Mouse (Mus musculus) intestine, embryonic 16.5 days (tissue): ENCODE results near the gene Trpm8. TPM values are rescaled to one million over a fixed set of nuclear protein-coding genes. Genes with fewer than 3 reads are reported as not detected.

Experiments
- ATAC-seq: fragments of 200-750 bp; cut with Nextera tagmentation; 2 replicates; pipeline ENCODE4 v1.8.0; 2017; ENCODE audit warnings: moderate TSS enrichment, moderate library complexity
- H3K27ac ChIP-seq: fragments of 300-500 bp; sonication (generic); 2 replicates; pipeline ENCODE4 v1.5.1; 2014; ENCODE audit warnings: mild to moderate bottlenecking, low read length
- H3K27me3 ChIP-seq: fragments of 300-500 bp; sonication (generic); replicated peaks from 2 replicates; pipeline ENCODE4 v1.6.1; 2014; ENCODE audit warnings: low read length, control low read depth, mixed read lengths; ENCODE audit not compliant: control insufficient read depth, insufficient read depth
- H3K36me3 ChIP-seq: fragments of 300-500 bp; sonication (generic); 2 replicates; pipeline ENCODE4 v1.6.1; 2014; ENCODE audit warnings: low read length, control low read depth; ENCODE audit not compliant: control insufficient read depth, insufficient read depth
- H3K4me1 ChIP-seq: fragments of 300-500 bp; sonication (generic); 2 replicates; pipeline ENCODE4 v1.6.1; 2014; ENCODE audit warnings: low read length, control low read depth, mixed read lengths; ENCODE audit not compliant: control insufficient read depth, insufficient read depth
- H3K4me2 ChIP-seq: fragments of 300-500 bp; sonication (generic); 2 replicates; pipeline ENCODE4 v1.6.1; 2014; ENCODE audit warnings: low read depth, low read length, control low read depth
- H3K4me3 ChIP-seq: fragments of 300-500 bp; sonication (generic); 2 replicates; pipeline ENCODE4 v1.5.1; 2014; ENCODE audit warnings: mild to moderate bottlenecking, low read length
- H3K9ac ChIP-seq: fragments of 300-500 bp; sonication (generic); 2 replicates; pipeline ENCODE4 v1.6.1; 2014; ENCODE audit warnings: low read depth, low read length
- H3K9me3 ChIP-seq: fragments of 300-500 bp; sonication (generic); 2 replicates; pipeline ENCODE4 v1.6.1; 2016; ENCODE audit warnings: low read length, control low read depth; ENCODE audit not compliant: control insufficient read depth
- WGBS: fragments of 180-500 bp; shearing (Covaris S2); extraction: QIAGEN DNeasy Blood & Tissue Kit; methylation state at CpG from one replicate; pipeline ENCODE4 v1.1.7; 2014; 5-methylcytosine and 5-hydroxymethylcytosine counted together
- polyA plus RNA-seq: library from polyadenylated mRNA; unstranded; fragments of >200 nt; fragmentation: Nextera tagmentation; extraction: Ambion mirVana; gene quantifications from 2 replicates; pipeline ENCODE4 v1.2.1, GENCODE M21; 2015

Gene Trpm8
- polyA plus RNA-seq, 1 experiment from 2014 or later, result not detected

DNA sequence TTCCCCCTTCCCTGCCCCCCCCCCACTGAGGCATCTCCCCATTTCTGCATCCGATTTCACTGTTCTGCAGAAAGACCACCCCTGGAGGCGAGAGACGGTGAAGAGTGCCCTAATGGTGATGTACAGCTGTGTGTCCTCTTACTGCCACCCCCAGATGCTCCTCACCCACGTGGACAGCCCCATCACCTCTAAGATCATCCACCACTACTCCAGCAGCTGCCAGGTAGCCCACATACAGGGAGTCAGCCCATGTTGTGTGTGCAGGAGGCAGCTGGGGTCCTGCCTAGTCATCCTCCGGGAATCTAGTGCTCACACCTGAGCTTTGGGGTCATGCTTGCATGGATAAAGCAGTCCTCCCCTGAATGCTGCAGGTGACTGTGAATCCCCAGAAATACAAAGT is 33.6 kb upstream of the Trpm8 start:
- Histone ChIP-seq H3K27ac (no peak overlapping the region), H3K27me3 (no peaks in the 10 kb centered on the region), H3K36me3 (no peaks in the 10 kb centered on the region), H3K4me1 (no peaks in the 10 kb centered on the region), H3K9ac (no peak overlapping the region), H3K4me2 (no peak overlapping the region), H3K9me3 (peaks cover 51% of the 10 kb centered on the region), H3K4me3 (no peak overlapping the region)
- ATAC-seq, result no peak
- 65% methylated on average over 5 of the region's 5 CpGs for WGBS

DNA sequence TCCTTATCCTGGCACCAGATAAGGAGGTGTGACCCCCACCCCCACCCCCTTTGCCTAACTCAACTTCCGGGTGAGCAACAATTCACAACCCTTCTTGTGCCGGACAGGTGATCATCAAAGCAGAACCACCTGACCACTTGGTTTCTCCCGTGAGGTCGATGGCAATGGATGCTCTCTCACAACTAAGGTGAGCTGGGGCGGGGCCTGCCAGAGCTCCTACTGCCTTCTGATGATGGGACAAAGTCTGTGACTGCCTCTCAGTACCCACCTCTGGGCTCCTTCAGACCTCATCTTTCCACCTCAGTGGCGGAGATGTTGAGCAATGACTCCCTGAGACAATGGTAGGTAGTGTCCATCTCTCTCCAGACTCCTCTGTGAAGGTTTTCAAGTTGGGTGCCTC is 31.6 kb upstream of the Trpm8 start:
- Histone ChIP-seq H3K4me3 (no peak overlapping the region), H3K36me3 (no peaks in the 10 kb centered on the region), H3K9ac (no peak overlapping the region), H3K27me3 (no peaks in the 10 kb centered on the region), H3K4me2 (no peak overlapping the region), H3K27ac (no peak overlapping the region), H3K9me3 (peaks cover 60% of the 10 kb centered on the region), H3K4me1 (no peaks in the 10 kb centered on the region)
- ATAC-seq, result peak; percentile 5; the same call in 1 of the 2 replicates
- 77% methylated on average over 6 of the region's 6 CpGs for WGBS

DNA sequence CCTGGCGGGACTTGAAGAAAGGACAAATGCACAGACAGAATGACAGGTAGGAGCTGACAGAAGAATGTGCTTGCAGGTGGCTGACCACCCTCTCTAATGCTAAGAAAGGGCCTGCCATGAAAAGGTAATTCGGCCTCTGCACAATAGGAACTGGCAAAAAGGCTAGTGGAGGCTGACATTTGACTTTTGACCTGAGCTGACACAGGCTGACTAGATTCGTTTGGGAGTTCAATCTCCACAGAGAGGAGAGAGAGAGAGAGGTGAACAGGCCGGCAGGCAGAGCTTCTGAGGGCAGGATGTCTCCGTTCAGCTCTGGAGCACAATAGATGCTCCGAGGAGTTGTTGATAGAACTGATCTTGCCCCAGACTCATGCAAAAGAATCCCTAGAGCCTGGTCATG is 31.1 kb upstream of the Trpm8 start:
- no peaks in the 10 kb centered on the region for H3K4me1 ChIP-seq
- no peak overlapping the region for H3K4me2 ChIP-seq
- H3K27ac ChIP-seq, result no peak overlapping the region
- peaks cover 58% of the 10 kb centered on the region for H3K9me3 ChIP-seq
- no peak overlapping the region for H3K9ac ChIP-seq
- H3K4me3 ChIP-seq, result no peak overlapping the region
- H3K36me3 ChIP-seq, result no peaks in the 10 kb centered on the region
- no peak for ATAC-seq
- no peaks in the 10 kb centered on the region for H3K27me3 ChIP-seq
- WGBS, result 49% methylated on average over 6 of the region's 6 CpGs

DNA sequence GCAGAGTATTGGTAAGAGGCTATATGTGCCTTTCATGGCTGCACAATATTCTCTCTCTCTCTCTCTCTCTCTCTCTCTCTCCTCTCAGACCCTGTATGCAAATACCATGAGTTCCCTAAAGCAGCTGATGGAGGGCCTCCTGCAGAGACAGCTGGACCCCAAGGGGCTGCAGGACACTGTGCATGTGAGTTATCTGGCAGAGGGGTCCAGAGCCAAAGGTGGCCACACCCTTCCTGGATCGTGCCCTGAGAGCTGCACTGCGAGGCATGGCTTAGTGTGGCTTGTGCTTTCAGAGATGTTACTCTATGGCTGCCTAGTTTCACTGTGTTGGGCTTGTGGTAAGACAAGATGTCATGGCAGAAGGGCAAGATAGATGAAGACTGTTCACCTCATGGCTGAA is 29.8 kb upstream of the Trpm8 start:
- Histone ChIP-seq H3K27ac (no peak overlapping the region), H3K4me1 (no peaks in the 10 kb centered on the region), H3K4me3 (no peak overlapping the region), H3K9me3 (peaks cover 51% of the 10 kb centered on the region), H3K36me3 (no peaks in the 10 kb centered on the region), H3K9ac (no peak overlapping the region), H3K27me3 (no peaks in the 10 kb centered on the region), H3K4me2 (no peak overlapping the region)
- no peak for ATAC-seq
- 58% methylated on average over 2 of the region's 2 CpGs for WGBS

DNA sequence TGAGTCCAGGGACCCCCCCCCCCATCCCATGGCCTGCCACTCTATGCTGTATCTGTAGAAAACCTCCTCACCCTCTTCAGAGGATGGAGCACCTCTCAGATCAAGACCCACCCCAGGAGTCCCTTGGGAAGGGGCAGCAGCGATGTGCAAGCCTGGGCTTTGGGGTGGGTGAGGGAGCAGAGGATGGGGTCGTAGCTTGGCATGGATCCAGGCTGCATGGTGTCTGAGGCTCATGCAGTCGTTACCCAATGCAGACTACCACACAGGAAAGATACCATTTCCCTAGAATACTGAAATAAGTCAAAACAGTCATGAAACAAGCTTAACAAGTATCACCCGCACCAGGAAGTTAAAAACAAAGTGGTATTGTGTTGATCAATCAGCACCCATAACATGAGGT is 28.8 kb upstream of the Trpm8 start:
- H3K4me2 ChIP-seq, result no peak overlapping the region
- ATAC-seq, result no peak
- H3K27ac ChIP-seq, result no peak overlapping the region
- 68% methylated on average over 4 of the region's 4 CpGs for WGBS
- no peaks in the 10 kb centered on the region for H3K4me1 ChIP-seq
- peaks cover 44% of the 10 kb centered on the region for H3K9me3 ChIP-seq
- no peak overlapping the region for H3K9ac ChIP-seq
- no peaks in the 10 kb centered on the region for H3K27me3 ChIP-seq
- no peaks in the 10 kb centered on the region for H3K36me3 ChIP-seq
- H3K4me3 ChIP-seq, result no peak overlapping the region

DNA sequence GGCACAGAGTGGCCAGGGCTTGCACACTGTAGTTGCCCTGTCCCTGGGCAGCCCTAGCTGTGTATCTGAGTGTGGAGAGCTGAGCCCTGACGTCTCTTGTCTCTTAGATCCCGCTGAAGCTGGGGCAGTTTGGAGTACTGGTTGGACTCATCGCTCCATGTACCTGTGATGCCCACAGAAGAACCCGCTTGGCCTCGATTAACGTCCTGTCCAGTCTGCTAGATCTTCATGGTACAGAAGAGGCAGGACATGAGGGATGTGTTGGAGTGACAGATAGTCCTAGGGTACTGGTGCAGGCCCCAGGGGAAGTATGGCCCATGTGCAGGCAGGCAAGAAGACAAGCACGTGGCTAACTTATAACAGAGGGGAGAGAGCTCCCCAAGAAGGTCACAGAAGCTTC is 27.9 kb upstream of the Trpm8 start:
- 76% methylated on average over 7 of the region's 7 CpGs for WGBS
- Histone ChIP-seq H3K4me3 (no peak overlapping the region), H3K27me3 (no peaks in the 10 kb centered on the region), H3K4me2 (no peak overlapping the region), H3K9me3 (peaks cover 38% of the 10 kb centered on the region), H3K4me1 (no peaks in the 10 kb centered on the region), H3K9ac (no peak overlapping the region), H3K36me3 (no peaks in the 10 kb centered on the region), H3K27ac (no peak overlapping the region)
- no peak for ATAC-seq

DNA sequence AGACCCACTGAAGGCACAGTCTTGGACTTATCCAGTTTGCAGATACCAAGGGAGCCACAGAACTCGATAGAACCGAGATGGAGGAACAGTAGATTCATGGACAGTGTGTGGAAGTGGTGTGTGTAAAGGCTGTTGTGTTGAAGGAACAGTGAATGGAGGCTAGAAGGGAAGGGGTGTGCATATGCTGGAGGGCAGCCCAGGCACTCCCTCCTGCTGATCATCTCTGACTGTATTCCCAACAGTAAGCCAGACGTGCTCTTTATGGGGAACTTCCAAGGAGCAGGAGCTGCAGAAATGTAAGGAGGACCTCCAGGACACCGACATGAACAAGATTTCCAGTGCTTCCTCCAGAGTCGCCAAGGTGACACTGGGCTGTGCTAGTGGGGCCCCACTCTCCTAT is 27.4 kb upstream of the Trpm8 start:
- H3K4me2 ChIP-seq, result no peak overlapping the region
- no peak for ATAC-seq
- peaks cover 34% of the 10 kb centered on the region for H3K9me3 ChIP-seq
- H3K9ac ChIP-seq, result no peak overlapping the region
- WGBS, result 79% methylated on average over 5 of the region's 5 CpGs
- H3K4me1 ChIP-seq, result no peaks in the 10 kb centered on the region
- H3K36me3 ChIP-seq, result no peaks in the 10 kb centered on the region
- H3K27ac ChIP-seq, result no peak overlapping the region
- H3K27me3 ChIP-seq, result no peaks in the 10 kb centered on the region
- H3K4me3 ChIP-seq, result no peak overlapping the region

DNA sequence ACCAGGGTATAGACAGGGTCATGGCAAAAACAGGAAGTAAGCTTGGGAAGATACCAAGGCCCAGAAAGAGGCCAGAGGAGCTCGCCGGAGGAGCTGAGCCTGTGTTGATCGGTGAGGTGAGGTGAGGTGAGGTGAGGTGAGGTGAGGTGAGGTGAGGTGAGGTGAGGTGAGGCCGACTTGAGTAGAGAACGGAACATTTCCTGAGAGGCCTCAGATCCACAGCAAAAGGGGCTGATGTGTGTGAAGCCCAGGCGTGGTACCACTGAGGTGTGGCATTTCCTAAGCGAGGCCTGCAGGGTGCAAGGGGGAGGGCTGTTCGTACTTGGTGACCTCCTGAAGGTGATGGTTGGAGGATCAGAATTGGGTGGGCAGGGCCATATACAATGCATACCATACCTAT is 24.4 kb upstream of the Trpm8 start:
- no peak overlapping the region for H3K4me3 ChIP-seq
- 73% methylated on average over 8 of the region's 8 CpGs for WGBS

DNA sequence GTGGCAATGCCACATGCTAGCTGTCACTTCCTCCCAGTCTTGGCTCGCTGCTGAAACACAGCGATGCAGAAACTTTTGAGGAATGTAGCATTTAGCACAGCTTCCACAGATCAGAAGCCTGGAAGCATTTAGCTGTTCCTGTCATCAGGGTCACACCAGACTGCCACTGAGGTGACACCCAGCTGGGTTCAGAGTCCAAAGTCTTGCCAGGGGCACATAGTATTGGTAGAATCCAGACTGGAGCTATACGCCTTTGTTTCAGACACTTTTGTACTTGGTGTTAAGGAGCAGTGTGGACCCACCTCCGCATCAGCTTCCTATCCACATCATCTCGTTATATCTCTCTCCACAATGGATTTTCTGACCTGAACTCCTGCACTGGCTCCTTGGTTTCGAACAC is 23.9 kb upstream of the Trpm8 start:
- Histone ChIP-seq H3K27ac (no peak overlapping the region), H3K4me3 (no peak overlapping the region), H3K27me3 (no peaks in the 10 kb centered on the region), H3K4me1 (no peaks in the 10 kb centered on the region), H3K36me3 (no peaks in the 10 kb centered on the region), H3K9me3 (peaks cover 34% of the 10 kb centered on the region), H3K4me2 (no peak overlapping the region), H3K9ac (no peak overlapping the region)
- peak; percentile 52 for ATAC-seq
- WGBS, result 71% methylated on average over 6 of the region's 6 CpGs

More for the DNA sequence above, 24.4 kb upstream of the Trpm8 start:
- Histone ChIP-seq H3K4me2 (no peak overlapping the region), H3K27me3 (no peaks in the 10 kb centered on the region), H3K27ac (no peak overlapping the region), H3K9ac (no peak overlapping the region), H3K4me1 (no peaks in the 10 kb centered on the region), H3K9me3 (peaks cover 35% of the 10 kb centered on the region), H3K36me3 (no peaks in the 10 kb centered on the region)
- peak; percentile 22 for ATAC-seq

DNA sequence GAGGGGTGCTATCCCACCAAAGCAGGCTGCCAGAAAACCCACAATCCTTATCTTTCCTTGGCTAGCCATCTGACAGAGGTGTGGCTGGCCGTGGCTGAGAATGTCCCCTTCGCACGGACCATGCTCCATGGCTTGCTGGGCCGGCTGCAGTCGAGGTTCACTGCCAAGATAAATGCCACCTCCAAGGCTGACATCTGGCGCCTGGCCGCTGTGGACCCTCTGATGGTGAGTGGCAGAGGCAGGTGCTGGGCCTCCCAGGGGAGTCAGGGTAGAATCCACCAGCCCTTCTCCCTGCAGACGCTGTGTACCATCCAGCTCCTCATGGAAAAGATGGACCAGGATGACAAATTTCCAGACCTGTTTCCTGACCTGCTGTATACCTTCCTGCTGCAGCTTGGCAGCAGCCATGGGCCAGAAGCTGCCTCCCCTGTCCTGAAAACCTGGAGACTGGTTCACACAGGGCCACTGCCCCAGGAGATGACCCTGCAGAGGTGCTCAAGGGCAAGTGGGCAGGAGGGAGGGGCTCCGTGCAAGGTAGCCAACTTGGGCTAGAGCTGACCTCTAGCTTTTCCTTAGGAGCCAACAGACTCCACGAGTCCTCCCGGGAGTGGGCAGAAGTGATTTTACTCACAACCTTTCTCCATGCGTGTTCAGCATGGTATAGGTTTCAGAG is 22.5 kb upstream of the Trpm8 start:
- H3K27me3 ChIP-seq, result no peaks in the 10 kb centered on the region
- 0 out of 2 replicates have a peak, but pooled peaks cover 2% of the 10 kb centered on the region for H3K4me1 ChIP-seq
- H3K27ac ChIP-seq, result no peak overlapping the region
- H3K4me3 ChIP-seq, result no peak overlapping the region
- no peak overlapping the region for H3K9ac ChIP-seq
- H3K36me3 ChIP-seq, result no peaks in the 10 kb centered on the region
- no peak overlapping the region for H3K4me2 ChIP-seq
- WGBS, result 86% methylated on average over 12 of the region's 12 CpGs
- no peak for ATAC-seq
- H3K9me3 ChIP-seq, result peaks cover 21% of the 10 kb centered on the region
